Mouse (Mus musculus): Measurements from ENCODE around the gene Arl5a.

DNA sequence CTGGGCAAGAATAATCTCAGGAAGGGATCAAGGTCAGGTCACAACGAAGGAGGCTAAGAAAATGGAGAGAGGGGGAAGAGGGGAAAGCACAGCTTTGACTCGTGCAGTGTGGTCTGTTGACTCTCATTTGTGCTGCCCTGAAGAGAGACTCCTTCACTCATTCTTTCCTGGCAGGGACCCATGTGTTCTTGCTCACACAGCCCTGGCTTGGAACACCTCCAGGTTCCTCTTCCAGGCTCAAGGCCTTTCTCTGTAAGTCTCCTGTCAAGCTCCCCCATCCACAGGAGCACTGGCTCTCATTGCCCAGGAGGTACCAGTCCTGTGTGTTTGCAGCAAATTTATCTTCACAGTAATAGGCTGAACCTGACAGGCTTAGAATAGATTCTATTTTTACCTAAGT, 53.6 kb downstream of the Arl5a start:
- TF ChIP-seq POLR2A (IDR thresholded peaks at IDR 0.05; ENCODE audit: low read depth, low read length) (no peak), CTCF (IDR thresholded peaks at IDR 0.05; ENCODE audit: extremely low read depth, insufficient read depth, insufficient read length, insufficient replicate concordance) (no peak)

Data from spleen, adult 2 months (tissue).